Mouse (Mus musculus): ENCODE data around the gene Kcnq2. TPM values are rescaled to one million over a fixed set of nuclear protein-coding genes. Genes with fewer than 3 reads are reported as not detected.

Kcnq2 gene
- polyA plus RNA-seq, 1 experiment from 2014 or later = 0.05 TPM

DNA sequence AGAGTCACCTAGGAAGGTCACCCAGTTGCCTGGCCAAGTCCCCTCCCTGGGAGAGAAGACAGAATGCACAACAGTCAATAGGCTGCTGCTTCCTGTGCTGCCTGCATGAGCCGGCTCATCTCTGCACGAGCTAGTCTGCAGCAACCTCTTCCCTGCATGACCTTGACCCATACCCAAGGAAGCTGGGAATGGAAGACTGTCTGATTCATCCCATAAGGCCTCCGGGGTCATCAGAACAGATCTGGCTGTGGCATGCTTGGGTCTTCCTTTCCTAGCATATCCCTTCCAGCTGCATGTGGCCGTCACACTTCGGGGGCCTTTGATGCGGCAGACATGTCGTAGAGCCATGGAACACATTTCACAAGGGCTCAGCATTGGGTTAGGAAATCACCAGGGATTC is 99.9 kb downstream of the Kcnq2 start:
- Histone ChIP-seq H3K27me3 (ENCODE audit: insufficient read depth, low read length) (peaks cover 42% of the 10 kb centered on the region), H3K4me1 (ENCODE audit: insufficient read depth) (no peaks in the 10 kb centered on the region), H3K4me3 (ENCODE audit: low read depth, low read length) (no peak overlapping the region), H3K9ac (no peak overlapping the region), H3K9me3 (ENCODE audit: low read depth, low read length) (no peaks in the 10 kb centered on the region), H3K27ac (ENCODE audit: low read depth) (no peak overlapping the region), H3K4me2 (no peak overlapping the region), H3K36me3 (ENCODE audit: insufficient read depth) (no peaks in the 10 kb centered on the region)
- 78% methylated on average over 7 of the region's 7 CpGs for WGBS
- no peak for ATAC-seq (ENCODE audit: insufficient read depth)
- no peak for DNase-seq
- TF ChIP-seq CTCF (IDR thresholded peaks at IDR 0.05; ENCODE audit: low read depth) = no peak

DNA sequence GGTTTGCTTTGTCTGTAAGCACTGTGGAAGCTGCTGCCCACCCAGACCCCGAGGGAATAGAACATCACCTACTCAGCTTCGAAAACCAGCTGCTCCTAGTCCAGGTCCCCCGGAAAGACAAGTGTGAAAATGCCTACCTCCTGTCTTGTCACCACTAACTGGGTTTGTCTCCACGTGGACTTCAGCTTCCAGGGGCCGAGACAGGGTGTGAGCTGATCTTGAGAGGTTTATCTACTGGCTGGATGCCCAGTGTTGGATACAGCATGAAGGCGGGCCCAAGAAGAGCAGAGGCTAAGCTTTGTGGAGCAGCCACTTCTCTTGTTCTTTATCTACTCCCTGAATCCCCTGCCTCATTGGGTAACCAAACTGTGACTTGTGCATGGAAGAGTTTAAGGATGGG is 101.8 kb downstream of the Kcnq2 start:
- ATAC-seq (ENCODE audit: insufficient read depth) (peak; percentile 68; the same call in 1 of the 2 replicates), DNase-seq (peak; percentile 76)
- H3K27ac ChIP-seq (ENCODE audit: low read depth) = no peak overlapping the region
- no peak overlapping the region for H3K9ac ChIP-seq
- H3K4me1 ChIP-seq (ENCODE audit: insufficient read depth) = no peaks in the 10 kb centered on the region
- no peaks in the 10 kb centered on the region for H3K36me3 ChIP-seq (ENCODE audit: insufficient read depth)
- H3K9me3 ChIP-seq (ENCODE audit: low read depth, low read length) = no peaks in the 10 kb centered on the region
- 24% methylated on average over 6 of the region's 6 CpGs for WGBS
- no peak overlapping the region for H3K4me3 ChIP-seq (ENCODE audit: low read depth, low read length)
- H3K4me2 ChIP-seq = no peak overlapping the region
- peaks cover 23% of the 10 kb centered on the region for H3K27me3 ChIP-seq (ENCODE audit: insufficient read depth, low read length)
- no peak for TF ChIP-seq CTCF (IDR thresholded peaks at IDR 0.05; ENCODE audit: low read depth)

DNA sequence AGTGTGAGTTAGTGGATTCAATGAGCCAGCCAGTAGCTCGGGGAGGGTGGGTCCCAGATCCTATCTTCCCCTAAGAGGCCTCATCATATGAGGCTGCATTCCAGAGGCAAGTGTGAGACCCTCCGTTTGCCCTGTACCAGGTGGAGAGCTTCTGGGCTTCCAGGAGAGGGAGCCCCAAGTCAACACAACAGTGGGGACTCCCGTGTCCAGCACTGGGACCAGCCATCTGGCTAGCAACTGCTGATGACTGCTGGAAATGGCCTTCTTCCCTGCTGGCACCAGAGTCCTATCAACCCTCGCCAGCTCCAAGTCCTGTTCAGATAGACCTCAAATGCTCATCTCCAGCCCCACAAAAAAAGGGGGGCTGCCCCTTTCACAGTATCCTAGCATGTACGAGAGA is 102.7 kb downstream of the Kcnq2 start:
- H3K4me2 ChIP-seq = no peak overlapping the region
- H3K4me3 ChIP-seq (ENCODE audit: low read depth, low read length) = no peak overlapping the region
- ATAC-seq (ENCODE audit: insufficient read depth) (no peak), DNase-seq (peak; percentile 47)
- peak; percentile 54 for TF ChIP-seq CTCF (IDR thresholded peaks at IDR 0.05; ENCODE audit: low read depth)
- no peak overlapping the region for H3K27ac ChIP-seq (ENCODE audit: low read depth)
- H3K4me1 ChIP-seq (ENCODE audit: insufficient read depth) = no peaks in the 10 kb centered on the region
- H3K36me3 ChIP-seq (ENCODE audit: insufficient read depth) = no peaks in the 10 kb centered on the region
- peaks cover 14% of the 10 kb centered on the region; the same call in 1 of the 2 replicates for H3K27me3 ChIP-seq (ENCODE audit: insufficient read depth, low read length)
- 25% methylated on average over 5 of the region's 5 CpGs for WGBS
- H3K9ac ChIP-seq = no peak overlapping the region
- no peaks in the 10 kb centered on the region for H3K9me3 ChIP-seq (ENCODE audit: low read depth, low read length)

DNA sequence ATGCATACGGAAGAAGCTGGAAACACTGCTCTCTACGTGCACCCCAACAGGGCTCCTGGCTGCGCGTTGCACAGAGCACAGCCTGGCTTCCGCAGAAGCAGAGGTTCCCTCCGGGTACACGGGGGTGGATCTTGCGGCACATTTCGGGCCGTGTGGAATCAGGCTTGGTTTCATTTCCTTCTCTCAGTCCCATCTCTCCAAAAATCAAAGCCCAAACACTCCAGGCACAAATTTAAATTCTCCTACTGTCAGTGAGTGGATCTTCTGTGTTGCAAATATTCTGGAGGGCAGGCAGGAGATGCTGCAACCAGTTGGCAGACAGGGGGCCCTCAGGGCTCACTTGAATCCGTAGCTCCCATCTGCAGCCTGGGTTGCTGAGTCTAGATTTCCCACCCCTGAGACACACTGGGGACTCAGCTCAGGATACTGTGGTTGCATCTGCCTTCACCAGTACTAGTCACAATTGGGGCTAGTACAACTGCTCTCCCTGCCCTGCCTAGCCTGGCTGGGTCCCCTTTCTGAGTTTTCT is 103.6 kb downstream of the Kcnq2 start:
- Histone ChIP-seq H3K27ac (ENCODE audit: low read depth) (no peak overlapping the region), H3K27me3 (ENCODE audit: insufficient read depth, low read length) (0 out of 2 replicates have a peak, but pooled peaks cover 5% of the 10 kb centered on the region), H3K9ac (no peak overlapping the region), H3K36me3 (ENCODE audit: insufficient read depth) (no peaks in the 10 kb centered on the region), H3K9me3 (ENCODE audit: low read depth, low read length) (no peaks in the 10 kb centered on the region), H3K4me3 (ENCODE audit: low read depth, low read length) (no peak overlapping the region), H3K4me1 (ENCODE audit: insufficient read depth) (no peaks in the 10 kb centered on the region), H3K4me2 (no peak overlapping the region)
- WGBS = 78% methylated on average over 11 of the region's 11 CpGs
- TF ChIP-seq CTCF (IDR thresholded peaks at IDR 0.05; ENCODE audit: low read depth) = no peak
- ATAC-seq (ENCODE audit: insufficient read depth) (no peak), DNase-seq (no peak)

Other genes starting within 250 kb of the Kcnq2 start
- gene Ythdf1, start 214.4 kb downstream of the Kcnq2 start, polyA plus RNA-seq (2014; fragmentation: Nextera tagmentation; extraction: Ambion mirVana) = 69.2 and 70.1 TPM in 2 replicates
- gene Birc7, start 206.3 kb downstream of the Kcnq2 start, polyA plus RNA-seq (2014; fragmentation: Nextera tagmentation; extraction: Ambion mirVana) = 0.20 and 0.51 TPM in 2 replicates
- 123 and 138 TPM in 2 replicates for gene Nkain4, start 180.6 kb downstream of the Kcnq2 start, polyA plus RNA-seq (2014; fragmentation: Nextera tagmentation; extraction: Ambion mirVana)
- gene Arfgap1, start 168.1 kb downstream of the Kcnq2 start, polyA plus RNA-seq (2014; fragmentation: Nextera tagmentation; extraction: Ambion mirVana) = 78.2 and 79.1 TPM in 2 replicates
- 0.11 and 0.17 TPM in 2 replicates for gene Col20a1, start 148.8 kb downstream of the Kcnq2 start, polyA plus RNA-seq (2014; fragmentation: Nextera tagmentation; extraction: Ambion mirVana)
- gene Chrna4, start 91.8 kb downstream of the Kcnq2 start, polyA plus RNA-seq (2014; fragmentation: Nextera tagmentation; extraction: Ambion mirVana) = 0.55 and 1.3 TPM in 2 replicates
- gene Eef1a2, start 21.7 kb upstream of the Kcnq2 start, polyA plus RNA-seq (2014; fragmentation: Nextera tagmentation; extraction: Ambion mirVana) = 0.35 TPM in 1 of 2 replicates, not detected in the other
- gene Ppdpf, start 51.9 kb upstream of the Kcnq2 start, polyA plus RNA-seq (2014; fragmentation: Nextera tagmentation; extraction: Ambion mirVana) = 333 and 364 TPM in 2 replicates
- gene Ptk6, start 67.5 kb upstream of the Kcnq2 start, polyA plus RNA-seq (2014; fragmentation: Nextera tagmentation; extraction: Ambion mirVana) = 0.12 TPM in 1 of 2 replicates, not detected in the other
- gene Srms, start 77.9 kb upstream of the Kcnq2 start, polyA plus RNA-seq (2014; fragmentation: Nextera tagmentation; extraction: Ambion mirVana) = 0.16 and 0.22 TPM in 2 replicates
- gene Fndc11, start 84.7 kb upstream of the Kcnq2 start, polyA plus RNA-seq (2014; fragmentation: Nextera tagmentation; extraction: Ambion mirVana) = 0.21 and 0.27 TPM in 2 replicates
- 2.5 and 3.0 TPM in 2 replicates for gene Helz2, start 106.7 kb upstream of the Kcnq2 start, polyA plus RNA-seq (2014; fragmentation: Nextera tagmentation; extraction: Ambion mirVana)
- 18.0 and 21.2 TPM in 2 replicates for gene Gmeb2, start 152.7 kb upstream of the Kcnq2 start, polyA plus RNA-seq (2014; fragmentation: Nextera tagmentation; extraction: Ambion mirVana)
- 1.6 and 2.5 TPM in 2 replicates for gene Stmn3, start 179.2 kb upstream of the Kcnq2 start, polyA plus RNA-seq (2014; fragmentation: Nextera tagmentation; extraction: Ambion mirVana)
- 67.0 and 70.3 TPM in 2 replicates for gene Rtel1, start 184.4 kb upstream of the Kcnq2 start, polyA plus RNA-seq (2014; fragmentation: Nextera tagmentation; extraction: Ambion mirVana)
- 35.7 and 41.1 TPM in 2 replicates for gene Zgpat, start 229.6 kb upstream of the Kcnq2 start, polyA plus RNA-seq (2014; fragmentation: Nextera tagmentation; extraction: Ambion mirVana)
- 54.1 and 54.2 TPM in 2 replicates for gene Arfrp1, start 230.1 kb upstream of the Kcnq2 start, polyA plus RNA-seq (2014; fragmentation: Nextera tagmentation; extraction: Ambion mirVana)
- 19.6 and 26.6 TPM in 2 replicates for gene Lime1, start 244.8 kb upstream of the Kcnq2 start, polyA plus RNA-seq (2014; fragmentation: Nextera tagmentation; extraction: Ambion mirVana)